Comparison of ENCODE assay signal across 25 mouse cellular contexts in the genomic region with DNA sequence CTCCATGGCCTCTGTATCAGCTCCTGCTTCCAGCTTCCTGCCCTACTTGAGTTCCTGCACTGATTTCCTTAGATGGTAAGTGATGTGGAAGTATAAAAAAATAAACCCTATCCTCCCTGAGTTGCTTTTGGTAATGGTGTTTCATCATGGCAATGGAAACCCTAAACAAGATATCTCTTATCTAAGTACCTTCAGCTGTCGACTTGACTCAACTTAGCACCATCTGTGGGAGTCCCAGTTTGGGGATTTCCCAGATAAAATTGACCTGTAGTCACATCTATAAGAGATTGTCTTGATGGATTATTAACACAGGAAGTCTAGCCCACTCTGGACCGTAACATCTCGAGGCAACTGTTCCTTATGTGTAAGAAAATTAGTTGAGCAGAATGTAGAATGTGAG.
"Had no signal": no experiment of that assay in that cellular context is flagged by ENCODE, and none has a peak within 500 bp of the region (broad histone marks: within the 10 kb centered on the region; RNA-seq: fewer than 3 reads in every experiment).

No protein-coding gene starts in this region.

- H3K27ac ChIP-seq: embryonic facial prominence, embryonic 10.5 days; embryonic facial prominence, embryonic 12.5 days; embryonic facial prominence, embryonic 13.5 days; embryonic facial prominence, embryonic 15.5 days; forebrain, embryonic 10.5 days; forebrain, embryonic 12.5 days; forebrain, embryonic 13.5 days; forebrain, embryonic 15.5 days; gastrocnemius, adult 2 months; heart, adult 2 months; heart, embryonic 10.5 days had no signal

- H3K36me3 ChIP-seq: embryonic facial prominence, embryonic 10.5 days; embryonic facial prominence, embryonic 12.5 days; embryonic facial prominence, embryonic 13.5 days; embryonic facial prominence, embryonic 15.5 days; forebrain, embryonic 10.5 days; forebrain, embryonic 12.5 days; forebrain, embryonic 15.5 days; heart, embryonic 10.5 days had no signal

- H3K9ac ChIP-seq: embryonic facial prominence, embryonic 12.5 days; embryonic facial prominence, embryonic 13.5 days; embryonic facial prominence, embryonic 15.5 days; forebrain, embryonic 12.5 days; forebrain, embryonic 13.5 days; forebrain, embryonic 15.5 days; forebrain, postnatal 0 days had no signal

- H3K4me3 ChIP-seq: embryonic facial prominence, embryonic 10.5 days; embryonic facial prominence, embryonic 12.5 days; embryonic facial prominence, embryonic 13.5 days; embryonic facial prominence, embryonic 15.5 days; erythroblast, embryonic 14.5 days; forebrain, embryonic 10.5 days; forebrain, embryonic 12.5 days; forebrain, embryonic 13.5 days; forebrain, embryonic 15.5 days; gastrocnemius, adult 2 months; heart, adult 2 months; heart, embryonic 10.5 days had no signal

- H3K4me1 ChIP-seq: embryonic facial prominence, embryonic 10.5 days; embryonic facial prominence, embryonic 12.5 days; embryonic facial prominence, embryonic 13.5 days; embryonic facial prominence, embryonic 15.5 days; forebrain, embryonic 10.5 days; forebrain, embryonic 12.5 days; forebrain, embryonic 13.5 days; forebrain, embryonic 15.5 days; heart, embryonic 10.5 days had no signal

- DNase-seq: cerebellum, adult 9-10 months; cerebellum, adult 9-11 months; cerebellum, postnatal 10 days; cerebellum, postnatal 14 days; cerebellum, postnatal 25 days; cerebellum, postnatal 36 days; embryo, embryonic 11 days; forebrain, postnatal 0 days; gastrocnemius, adult 2 months; gastrocnemius, postnatal 10 days; gastrocnemius, postnatal 14 days; gastrocnemius, postnatal 25 days; gastrocnemius, postnatal 36 days; heart, adult 18-20 months; heart, adult 2 months had no signal

- H3K9me3 ChIP-seq: embryonic facial prominence, embryonic 10.5 days; embryonic facial prominence, embryonic 12.5 days; embryonic facial prominence, embryonic 13.5 days; embryonic facial prominence, embryonic 15.5 days; forebrain, embryonic 10.5 days; forebrain, embryonic 12.5 days; forebrain, embryonic 13.5 days; forebrain, embryonic 15.5 days; heart, embryonic 10.5 days had no signal

- H3K27me3 ChIP-seq: embryonic facial prominence, embryonic 12.5 days; embryonic facial prominence, embryonic 13.5 days; embryonic facial prominence, embryonic 15.5 days; forebrain, embryonic 12.5 days; forebrain, embryonic 13.5 days; forebrain, embryonic 15.5 days had no signal
